Mouse (Mus musculus): ENCODE data around the gene Med13. TPM values are rescaled to one million over a fixed set of nuclear protein-coding genes. Genes with fewer than 3 reads are reported as not detected.
A peak's percentile ranks its signal among the peaks of the same experiment; 100 is the strongest.
"Not testable (repeated sequence)": the region's sequence is repeated elsewhere in the genome, so short reads cannot be mapped to it uniquely, and the experiment has no call there.

Gene Med13
- total RNA-seq, 2 experiments from 2014 or later, result 49.8 to 56.6 TPM

DNA sequence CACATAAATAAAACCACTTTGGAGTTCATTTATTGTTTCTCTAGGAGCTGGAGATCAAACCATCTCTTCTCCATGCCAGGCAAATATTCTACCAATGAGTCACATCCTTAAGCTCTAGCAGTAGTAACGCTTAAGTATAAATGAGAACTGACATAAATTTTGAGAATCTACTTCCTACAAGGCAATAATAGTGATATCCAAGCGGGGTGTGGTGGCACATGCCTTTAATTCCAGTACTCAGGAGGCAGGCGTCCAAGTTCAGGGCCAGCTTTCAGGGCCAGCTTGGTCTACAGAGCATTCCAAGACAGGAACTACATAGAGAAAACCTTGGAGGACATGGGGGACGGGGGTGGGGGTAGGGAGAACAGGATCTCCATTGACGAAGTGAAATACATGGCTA, 33.2 kb downstream of the Med13 start:
- no peak overlapping the region for H3K27ac ChIP-seq
- no peak for DNase-seq (ENCODE audit: low spot score in 2 of 2)
- no peak for TF ChIP-seq CTCF (conservative IDR thresholded peaks at IDR 0.05)
- no peak overlapping the region for H3K4me3 ChIP-seq

DNA sequence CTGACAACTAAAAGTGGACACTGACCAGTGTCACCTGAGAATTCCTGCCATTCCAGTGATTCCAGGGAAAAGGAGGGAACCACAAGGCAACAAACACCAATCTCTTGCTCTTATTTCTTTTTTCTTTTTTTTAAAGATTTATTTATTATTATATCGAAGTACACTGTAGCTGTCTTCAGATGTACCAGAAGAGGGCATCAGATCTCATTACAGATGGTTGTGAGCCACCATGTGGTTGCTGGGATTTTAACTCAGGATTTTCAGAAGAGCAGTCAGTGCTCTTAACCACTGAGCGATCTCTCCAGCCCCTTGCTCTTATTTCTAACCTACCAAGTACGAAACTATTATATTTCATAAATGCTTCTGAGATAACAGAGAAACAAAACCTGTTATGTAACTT, 42.4 kb downstream of the Med13 start:
- H3K27ac ChIP-seq; H3K4me3 ChIP-seq; DNase-seq (ENCODE audit: low spot score in 2 of 2): not testable (repeated sequence)
- TF ChIP-seq CTCF (conservative IDR thresholded peaks at IDR 0.05), result peak; percentile 55

DNA sequence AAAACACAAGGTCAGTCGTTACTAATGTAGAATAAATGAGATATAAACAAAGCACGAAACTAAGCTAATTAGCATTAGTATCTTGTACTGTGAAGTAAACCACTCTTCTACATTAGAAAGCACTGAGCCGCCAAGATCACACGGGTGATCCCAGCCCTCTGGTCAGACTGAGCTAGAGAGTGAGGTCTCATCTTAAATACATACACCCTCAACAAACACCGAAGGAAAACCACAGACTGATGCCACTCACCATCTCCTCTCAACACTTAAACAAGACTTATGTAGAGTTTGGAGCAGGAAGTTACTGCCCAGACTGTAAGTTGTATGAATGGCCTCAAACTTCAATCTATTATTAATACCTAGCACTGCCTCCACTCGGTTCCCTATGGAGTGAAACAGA, 47.1 kb downstream of the Med13 start:
- H3K27ac ChIP-seq, result no peak overlapping the region
- DNase-seq (ENCODE audit: low spot score in 2 of 2), result no peak
- no peak for TF ChIP-seq CTCF (conservative IDR thresholded peaks at IDR 0.05)
- H3K4me3 ChIP-seq, result no peak overlapping the region

DNA sequence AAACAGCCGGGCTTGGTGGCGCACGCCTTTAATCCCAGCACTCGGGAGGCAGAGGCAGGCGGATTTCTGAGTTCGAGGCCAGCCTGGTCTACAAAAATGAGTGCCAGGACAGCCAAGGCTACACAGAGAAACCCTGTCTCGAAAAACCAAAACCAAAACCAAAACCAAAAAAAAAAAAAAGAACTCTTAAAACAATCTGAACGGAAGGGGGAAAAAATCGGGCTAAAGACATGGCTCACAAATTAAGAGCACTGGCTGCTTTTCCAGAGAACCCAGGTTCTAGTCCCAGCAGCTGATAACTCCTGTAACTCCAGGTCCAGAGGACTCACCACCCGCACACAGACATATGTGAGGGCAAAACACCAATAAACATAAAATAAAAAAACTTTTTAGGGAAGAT, 65.2 kb downstream of the Med13 start:
- not testable (repeated sequence) for H3K27ac ChIP-seq; H3K4me3 ChIP-seq; DNase-seq (ENCODE audit: low spot score in 2 of 2)

DNA sequence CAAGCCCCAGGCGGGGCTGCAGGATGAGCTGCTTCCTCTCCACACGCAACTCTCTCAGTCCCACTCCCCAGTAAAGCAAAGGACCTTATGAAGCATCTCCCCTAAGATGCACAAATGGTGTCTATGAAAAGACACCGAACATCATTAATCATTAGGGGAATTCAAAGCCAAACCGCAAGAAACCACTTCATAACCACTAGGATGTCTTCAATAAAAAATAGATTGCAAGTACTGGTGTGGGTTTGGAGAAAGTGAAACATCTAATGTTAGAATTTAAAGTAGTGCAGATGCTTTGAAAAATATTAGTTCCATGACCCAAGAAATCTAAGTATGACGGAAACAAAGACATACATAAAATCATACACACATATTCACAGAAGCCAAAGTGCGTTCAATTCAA, 65.7 kb downstream of the Med13 start:
- no peak for DNase-seq (ENCODE audit: low spot score in 2 of 2)
- Histone ChIP-seq H3K27ac (no peak overlapping the region), H3K4me3 (no peak overlapping the region)
- TF ChIP-seq CTCF (conservative IDR thresholded peaks at IDR 0.05), result no peak

DNA sequence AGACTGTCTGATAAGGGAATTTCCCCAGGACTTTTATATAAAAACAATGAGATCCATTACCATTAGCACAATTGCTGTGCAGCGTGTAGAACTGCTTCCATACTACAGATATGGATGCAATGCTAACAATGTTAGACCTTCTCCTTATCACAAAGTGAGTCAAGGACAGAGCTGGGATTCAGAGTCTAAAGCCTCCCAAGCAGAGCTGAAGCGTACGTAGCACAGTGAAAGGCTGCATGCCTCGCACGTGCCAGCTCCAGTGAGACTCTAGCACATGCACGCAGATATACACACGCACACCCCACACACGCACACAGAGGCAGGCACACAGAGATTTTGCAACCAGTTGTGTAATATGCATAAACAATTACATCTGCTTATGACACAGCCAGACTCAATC, 71.7 kb downstream of the Med13 start:
- no peak overlapping the region for H3K4me3 ChIP-seq
- TF ChIP-seq CTCF (conservative IDR thresholded peaks at IDR 0.05), result no peak
- peak overlapping the region; percentile 4; the same call in 1 of the 2 replicates for H3K27ac ChIP-seq
- DNase-seq (ENCODE audit: low spot score in 2 of 2), result no peak

DNA sequence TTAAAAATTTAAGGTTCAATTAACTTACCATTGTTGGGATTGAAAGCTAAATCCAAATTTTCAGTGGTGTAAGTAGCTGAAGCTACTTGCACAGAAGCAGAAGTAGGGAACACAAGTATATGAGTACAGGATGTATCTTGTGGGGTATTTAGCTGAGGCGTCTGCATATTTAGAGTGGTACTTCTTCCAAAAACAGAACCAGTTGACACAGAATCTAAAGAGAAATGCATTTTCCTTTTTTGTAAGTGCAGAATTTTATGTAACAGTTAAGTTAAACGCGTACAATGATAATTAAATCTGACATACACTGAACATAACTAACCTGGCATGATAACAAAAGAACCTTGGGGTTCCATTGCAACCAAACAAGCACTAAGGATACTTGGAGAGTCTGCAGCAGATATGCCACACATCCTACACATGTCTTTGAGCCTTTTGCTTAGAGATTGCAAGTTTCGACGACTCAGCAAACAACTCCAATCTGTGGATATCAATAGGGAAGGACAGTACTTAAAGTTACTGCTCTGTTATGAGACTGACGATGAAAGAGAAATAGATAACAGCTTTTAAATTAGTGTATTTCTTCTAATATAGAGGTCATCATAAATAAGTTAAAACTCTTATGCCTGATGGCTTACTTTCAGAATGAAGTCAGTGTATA, 78.8 kb downstream of the Med13 start:
- no peak for DNase-seq (ENCODE audit: low spot score in 2 of 2)
- H3K27ac ChIP-seq, result no peak overlapping the region

DNA sequence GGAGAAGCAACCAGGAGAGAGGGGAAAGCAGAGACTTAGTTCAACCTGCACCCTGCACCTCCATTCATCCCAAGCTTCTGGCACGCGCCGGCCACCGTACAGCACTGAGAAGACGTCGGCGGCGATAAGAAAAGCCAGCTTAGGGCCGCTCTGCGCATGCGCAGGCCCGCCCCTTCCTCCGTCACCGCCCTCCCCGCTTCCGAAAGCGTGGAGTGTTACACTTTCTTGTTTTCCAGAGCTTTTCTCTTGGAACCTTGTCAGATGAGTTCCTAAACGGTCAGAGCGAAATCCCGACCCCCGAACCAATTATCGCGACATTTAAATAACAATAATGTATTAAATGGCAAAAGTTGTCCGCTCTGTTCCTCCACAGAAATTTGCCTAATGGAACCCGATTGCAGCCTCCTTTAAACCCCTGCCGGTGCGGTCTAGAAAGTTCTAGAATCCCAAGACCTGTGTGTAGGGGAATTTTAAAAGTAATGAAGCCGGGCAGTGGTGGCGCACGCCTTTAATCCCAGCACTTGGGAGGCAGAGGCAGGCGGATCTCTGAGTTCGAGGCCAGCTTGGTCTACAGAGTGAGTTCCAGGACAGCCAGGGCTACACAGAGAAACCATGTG, 99.8 kb downstream of the Med13 start, which contains the start of gene Ints2:
Gene Ints2, minus strand, starts transcription at position 116 of the 617 bp plus-strand sequence.
- peak; percentile 93 to 96 for DNase-seq (ENCODE audit: low spot score in 2 of 2)
- Histone ChIP-seq H3K27ac (peak within 1 kb of the TSS; percentile 86), H3K4me3 (peak within 1 kb of the TSS; percentile 84)
- no peak for TF ChIP-seq CTCF (conservative IDR thresholded peaks at IDR 0.05)

More for the DNA sequence above, 78.8 kb downstream of the Med13 start:
- TF ChIP-seq CTCF (conservative IDR thresholded peaks at IDR 0.05), result no peak
- no peak overlapping the region for H3K4me3 ChIP-seq

DNA sequence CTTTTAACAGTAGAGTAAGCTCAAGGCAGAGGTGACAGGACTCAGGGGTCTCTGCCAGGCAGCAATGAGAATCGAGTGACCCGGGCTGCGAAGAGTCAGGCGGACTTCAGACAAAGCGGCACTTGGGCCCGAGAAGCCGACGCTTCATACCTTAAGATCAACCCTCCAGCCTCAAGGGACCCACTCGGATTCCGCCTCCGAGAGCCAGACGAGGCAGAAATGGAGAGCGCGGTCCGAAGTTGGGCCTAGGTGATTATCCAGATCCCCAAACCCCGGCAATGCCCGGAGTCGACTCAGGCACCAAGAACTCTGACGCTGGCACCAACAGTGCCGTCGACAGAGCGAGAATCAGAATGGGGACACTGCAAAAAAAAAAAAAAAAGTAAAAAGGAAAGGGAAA, 100.3 kb downstream of the Med13 start:
- TF ChIP-seq CTCF (conservative IDR thresholded peaks at IDR 0.05), result no peak
- DNase-seq (ENCODE audit: low spot score in 2 of 2), result peak in 1 of 2 experiments; percentile 22
- Histone ChIP-seq H3K4me3 (peak overlapping the region; percentile 84), H3K27ac (peak overlapping the region; percentile 86)

DNA sequence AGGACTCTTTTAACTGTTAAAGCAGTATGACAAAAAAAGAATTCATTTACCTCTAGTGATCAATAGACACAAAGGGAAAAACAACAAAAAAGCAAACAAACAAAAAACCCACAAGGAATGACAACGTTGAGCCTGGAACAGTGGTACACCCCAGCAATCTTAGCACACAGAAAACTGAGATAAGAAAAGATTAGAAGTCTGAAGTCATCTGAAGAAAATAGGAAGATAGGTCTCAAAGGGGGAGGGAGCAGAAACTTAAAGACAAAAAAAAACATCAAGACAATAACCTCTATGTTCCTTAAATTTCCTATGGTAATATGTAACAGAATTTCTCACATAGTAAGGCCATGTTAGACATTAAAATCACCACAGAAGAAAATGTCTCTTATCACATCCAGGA, 104.1 kb downstream of the Med13 start:
- H3K27ac ChIP-seq, result no peak overlapping the region
- TF ChIP-seq CTCF (conservative IDR thresholded peaks at IDR 0.05), result no peak
- no peak overlapping the region for H3K4me3 ChIP-seq
- DNase-seq (ENCODE audit: low spot score in 2 of 2), result no peak

DNA sequence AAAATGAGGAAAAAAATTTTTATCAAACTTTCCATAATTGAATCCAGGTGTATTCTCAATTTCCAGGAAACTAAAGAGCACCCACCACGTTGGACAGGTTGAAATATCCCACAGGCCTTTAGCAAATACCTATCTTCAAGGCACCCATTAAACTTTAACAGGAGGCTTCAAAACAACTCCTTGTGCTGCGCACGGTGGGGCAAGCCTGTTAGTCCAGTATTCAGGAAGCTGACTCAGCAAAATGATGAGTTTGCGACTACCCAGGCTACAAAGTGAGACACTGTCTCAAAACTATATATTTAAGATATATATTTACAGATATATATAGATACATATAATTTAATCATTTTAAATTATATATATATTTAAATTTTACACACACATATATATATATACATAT, 125.0 kb downstream of the Med13 start:
- no peak overlapping the region for H3K27ac ChIP-seq
- no peak for DNase-seq (ENCODE audit: low spot score in 2 of 2)
- no peak for TF ChIP-seq CTCF (conservative IDR thresholded peaks at IDR 0.05)
- H3K4me3 ChIP-seq, result no peak overlapping the region

DNA sequence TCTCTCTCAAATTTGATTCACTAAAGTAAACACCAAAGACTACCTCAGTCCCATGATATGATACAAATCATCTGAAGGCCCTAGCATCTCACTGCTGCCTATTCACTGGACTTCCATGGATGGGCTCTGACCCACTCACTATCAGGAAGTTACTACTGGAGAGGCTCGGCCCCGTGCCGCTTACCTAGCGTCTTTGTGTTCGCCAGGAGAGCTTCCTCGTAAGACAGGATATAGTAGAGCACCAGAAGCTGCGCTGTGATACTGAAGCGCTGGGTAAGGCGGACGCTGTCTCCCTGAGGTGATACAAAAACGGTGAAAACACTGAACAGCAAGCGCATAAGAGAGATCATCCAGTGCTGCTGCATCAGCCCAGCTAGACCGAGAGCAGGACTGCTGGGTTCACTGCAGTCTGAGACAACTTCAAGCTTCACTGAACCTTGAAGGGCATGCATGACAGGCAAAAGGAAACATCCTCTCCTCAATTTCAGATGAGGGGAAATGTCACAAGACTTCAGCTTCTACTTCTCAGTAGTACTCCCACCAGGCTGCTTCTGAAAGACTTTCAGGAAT, 125.5 kb downstream of the Med13 start:
- no peak for DNase-seq (ENCODE audit: low spot score in 2 of 2)
- H3K4me3 ChIP-seq, result no peak overlapping the region
- TF ChIP-seq CTCF (conservative IDR thresholded peaks at IDR 0.05), result no peak
- H3K27ac ChIP-seq, result no peak overlapping the region

DNA sequence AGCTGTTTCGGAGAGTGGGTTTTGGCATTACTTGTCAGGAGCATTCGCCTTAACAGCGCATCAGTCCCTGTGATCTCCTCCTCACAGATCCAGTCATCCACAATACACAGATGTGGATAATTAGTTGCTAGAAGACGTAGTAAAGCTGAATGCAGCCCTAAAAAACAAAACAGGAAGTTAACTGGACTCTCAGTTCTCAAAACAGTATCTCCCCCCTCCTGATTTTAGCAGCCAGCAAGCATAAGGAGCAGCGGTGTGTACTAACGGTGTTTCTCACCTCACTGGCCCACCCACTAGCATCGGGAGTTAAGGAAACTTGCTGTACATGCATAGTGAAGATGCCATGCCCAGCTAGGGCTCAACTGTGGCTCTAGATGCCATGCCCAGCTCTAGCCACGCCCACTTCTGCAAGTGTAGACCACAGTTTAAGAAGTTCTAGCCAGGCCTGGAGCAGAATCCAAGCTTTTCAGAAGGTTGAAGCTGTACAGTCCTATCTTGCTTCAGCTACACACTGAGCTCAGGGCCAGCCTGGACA, 130.7 kb downstream of the Med13 start:
- no peak for TF ChIP-seq CTCF (conservative IDR thresholded peaks at IDR 0.05)
- no peak for DNase-seq (ENCODE audit: low spot score in 2 of 2)
- H3K27ac ChIP-seq, result no peak overlapping the region
- H3K4me3 ChIP-seq, result no peak overlapping the region
